Mouse (Mus musculus) left cerebral cortex, adult 2 months (tissue): ENCODE measurements at regions not wholly inside any gene's neighbourhood (a gene's known extent, or its start where the extent isn't known, plus 50 kb on each side); places are given as distances from the start of the nearest gene placed in this dataset.

ENCODE experiments used
- DNase-seq, 2 experiments: peaks; one replicate each; pipeline ENCODE4 v3.0.0; 2021 to 2022; ENCODE audit warnings: low spot score in 2 of 2, mixed read lengths in 1 of 2; ENCODE audit errors: extremely low spot score in 1 of 2
- H3K27ac ChIP-seq: fragments of 200-600 bp; 2 replicates; pipeline ENCODE4 v1.8.1; 2022
- H3K4me3 ChIP-seq: fragments of 200-600 bp; 2 replicates; pipeline ENCODE4 v1.8.1; 2022
- CTCF ChIP-seq: fragments of 200-600 bp; IDR thresholded peaks from 2 replicates; pipeline ENCODE4 v1.8.1; 2022; ENCODE audit warnings: antibody characterized with exemption, mild to moderate bottlenecking, moderate library complexity
- intact Hi-C: fragments of 180-260 bp; cut with DNase I; formaldehyde crosslinking; loops from one replicate; pipeline ENCODE4 v1.15.1; 2025

DNA sequence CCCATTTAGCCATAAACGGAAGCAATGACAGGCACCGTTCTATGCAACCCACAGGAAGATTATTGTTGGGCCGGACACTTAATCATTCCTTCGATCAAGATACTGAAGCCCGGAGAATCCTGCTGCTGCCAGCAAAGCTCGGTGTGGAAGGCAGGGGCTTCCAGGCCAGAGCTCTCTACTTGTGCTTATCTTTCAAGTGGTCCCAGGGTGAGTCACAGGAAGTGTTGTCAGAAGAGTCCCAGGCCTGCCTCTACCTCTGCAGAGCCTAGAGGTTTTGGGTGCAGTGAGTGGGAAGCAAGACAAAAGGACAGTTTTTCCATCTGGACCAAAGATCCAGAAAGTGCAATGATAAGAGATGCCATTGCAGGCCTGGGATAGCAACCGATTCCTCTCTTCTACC is 231.6 kb upstream of the Mpped2 start:
- H3K27ac ChIP-seq: no peak overlapping the region
- intact Hi-C loops: no loop called here
- no peak for DNase-seq
- TF ChIP-seq CTCF: no peak
- no peak overlapping the region for H3K4me3 ChIP-seq

DNA sequence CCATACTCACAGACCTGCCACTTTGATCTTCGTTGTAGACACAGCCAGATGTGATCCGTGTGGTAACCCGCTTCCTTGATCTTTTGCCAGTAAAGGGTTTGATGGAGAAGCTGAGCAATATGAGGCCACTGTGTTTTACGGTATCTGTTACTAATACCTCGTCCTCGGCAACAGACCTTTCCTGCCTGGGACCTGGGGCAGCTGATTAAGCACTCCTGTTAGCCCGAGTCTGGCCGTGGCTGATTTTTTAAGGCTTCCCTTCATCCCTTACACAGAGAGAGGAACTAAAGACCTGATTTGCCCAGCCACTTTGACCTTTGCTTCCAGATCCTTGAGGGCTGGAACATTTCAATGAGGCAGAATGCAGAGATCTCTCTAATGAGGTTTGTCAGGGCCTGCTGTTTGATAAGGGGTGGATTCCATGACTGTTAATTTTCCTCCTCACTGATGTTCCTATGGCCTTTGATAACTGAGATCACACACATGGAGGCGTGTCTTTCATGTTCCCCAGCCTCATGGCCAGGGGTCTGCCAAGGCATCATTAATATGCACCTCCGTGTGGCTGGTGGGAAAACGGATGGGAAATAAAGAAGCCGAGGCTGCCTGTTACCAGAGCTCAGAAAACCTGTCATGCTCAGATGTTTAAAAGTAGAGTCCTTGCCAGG is 231.0 kb upstream of the Mpped2 start:
- intact Hi-C loops: no loop called here
- Histone ChIP-seq H3K4me3 (no peak overlapping the region), H3K27ac (no peak overlapping the region)
- DNase-seq: no peak
- no peak for TF ChIP-seq CTCF

DNA sequence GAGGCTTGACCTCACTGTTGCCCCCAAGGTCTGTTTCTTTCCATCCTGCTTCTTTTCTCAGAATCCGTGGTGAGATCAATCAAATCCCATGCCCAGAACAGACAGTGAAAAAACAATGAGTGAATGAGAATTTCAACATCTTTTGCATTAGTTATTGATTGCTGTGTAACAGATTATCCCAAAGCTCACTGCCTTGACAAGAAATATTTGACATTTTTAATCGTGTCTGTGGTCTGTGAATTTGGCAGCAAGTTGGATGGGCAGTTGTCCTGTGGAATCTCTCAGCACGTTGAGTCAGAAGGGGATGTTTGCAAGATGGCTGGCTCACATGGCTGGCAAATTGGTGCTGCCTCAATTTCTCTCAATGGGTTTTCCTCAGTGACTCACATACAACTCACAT is 228.0 kb upstream of the Mpped2 start:
- no peak for TF ChIP-seq CTCF
- intact Hi-C loops: no loop called here
- Histone ChIP-seq H3K27ac (no peak overlapping the region), H3K4me3 (no peak overlapping the region)
- DNase-seq: no peak

DNA sequence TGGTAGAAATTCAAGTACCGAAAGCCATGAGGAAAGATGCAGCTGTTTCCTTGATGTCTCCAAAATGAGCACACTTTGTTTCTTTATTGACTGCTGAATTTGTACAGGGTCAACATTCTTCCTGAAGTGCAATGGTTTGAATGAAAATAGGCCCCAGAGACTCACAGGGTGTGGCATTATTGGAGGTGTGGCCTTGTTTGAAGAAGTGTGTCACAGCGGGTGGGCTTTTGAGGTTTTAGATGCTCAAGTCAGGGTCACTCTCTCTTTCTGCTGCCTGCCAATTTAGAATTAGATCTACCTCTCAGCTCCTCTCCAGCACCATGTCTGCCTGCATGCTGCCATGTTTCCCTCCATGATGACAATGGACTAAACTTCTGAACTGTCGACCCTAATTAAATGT is 227.2 kb upstream of the Mpped2 start:
- TF ChIP-seq CTCF: no peak
- no peak overlapping the region for H3K27ac ChIP-seq
- no peak for DNase-seq
- no peak overlapping the region for H3K4me3 ChIP-seq
- intact Hi-C loops: no loop called here

DNA sequence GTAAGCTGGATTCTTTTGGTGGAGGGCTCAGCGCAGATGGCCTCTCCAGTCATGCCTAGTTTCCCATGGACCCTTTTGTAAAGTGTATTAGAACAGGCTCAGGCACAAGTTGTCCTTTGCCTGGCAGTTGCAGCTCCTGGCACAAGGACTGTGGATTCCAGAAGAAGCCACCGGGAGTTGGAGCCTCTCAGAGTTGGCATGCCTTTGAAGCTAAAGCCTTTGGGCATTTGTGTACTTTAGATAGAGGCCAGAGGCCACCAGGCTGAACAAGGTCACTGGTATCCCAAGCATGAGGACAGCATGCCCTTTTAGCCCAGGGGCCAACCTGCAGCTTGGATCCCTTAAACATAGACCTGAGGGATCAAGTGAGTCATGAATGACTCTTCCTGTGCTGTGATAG is 223.9 kb upstream of the Mpped2 start:
- Histone ChIP-seq H3K4me3 (no peak overlapping the region), H3K27ac (no peak overlapping the region)
- TF ChIP-seq CTCF: no peak
- no peak for DNase-seq
- intact Hi-C loops: no loop called here

DNA sequence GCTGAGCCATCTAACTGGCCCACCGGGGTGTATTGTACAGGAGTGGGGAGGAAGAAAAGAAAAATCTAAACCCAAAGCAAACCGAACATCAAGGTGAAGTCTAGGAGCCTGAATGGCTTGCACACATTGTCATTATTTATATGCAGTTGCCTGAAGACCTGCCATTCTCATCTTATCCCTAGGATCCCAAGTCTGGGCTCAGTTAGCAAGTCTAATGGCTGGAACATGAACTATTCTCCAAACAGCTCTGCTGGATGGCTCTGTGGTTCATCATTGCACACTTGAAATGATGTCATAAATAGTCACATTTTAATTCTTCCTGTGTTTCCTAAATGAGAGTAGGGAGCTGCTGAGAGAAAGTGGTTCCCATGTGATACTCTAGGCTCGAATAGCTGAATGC is 219.6 kb upstream of the Mpped2 start:
- intact Hi-C loops: no loop called here
- no peak for TF ChIP-seq CTCF
- no peak for DNase-seq
- Histone ChIP-seq H3K27ac (no peak overlapping the region), H3K4me3 (no peak overlapping the region)

DNA sequence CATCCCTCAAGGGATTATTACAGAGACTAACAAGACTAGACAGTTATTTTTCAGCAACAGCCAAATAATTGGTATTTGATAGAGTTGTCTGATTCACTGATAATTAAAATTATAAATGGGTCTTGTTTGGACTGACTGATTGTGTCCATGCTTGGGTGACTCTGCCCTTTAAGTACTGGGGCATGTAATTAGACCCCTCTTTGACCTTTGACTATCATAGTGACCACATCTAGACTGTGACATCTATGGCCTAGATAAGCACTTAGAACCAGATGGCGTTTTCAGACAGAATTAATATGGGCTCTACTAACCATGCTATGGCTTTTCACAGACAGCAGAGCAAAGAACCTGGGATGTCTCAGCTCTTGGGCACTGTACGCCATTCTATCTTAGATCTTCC is 215.1 kb upstream of the Mpped2 start:
- Histone ChIP-seq H3K4me3 (no peak overlapping the region), H3K27ac (no peak overlapping the region)
- no peak for DNase-seq
- TF ChIP-seq CTCF: no peak
- intact Hi-C loops: no loop called here

DNA sequence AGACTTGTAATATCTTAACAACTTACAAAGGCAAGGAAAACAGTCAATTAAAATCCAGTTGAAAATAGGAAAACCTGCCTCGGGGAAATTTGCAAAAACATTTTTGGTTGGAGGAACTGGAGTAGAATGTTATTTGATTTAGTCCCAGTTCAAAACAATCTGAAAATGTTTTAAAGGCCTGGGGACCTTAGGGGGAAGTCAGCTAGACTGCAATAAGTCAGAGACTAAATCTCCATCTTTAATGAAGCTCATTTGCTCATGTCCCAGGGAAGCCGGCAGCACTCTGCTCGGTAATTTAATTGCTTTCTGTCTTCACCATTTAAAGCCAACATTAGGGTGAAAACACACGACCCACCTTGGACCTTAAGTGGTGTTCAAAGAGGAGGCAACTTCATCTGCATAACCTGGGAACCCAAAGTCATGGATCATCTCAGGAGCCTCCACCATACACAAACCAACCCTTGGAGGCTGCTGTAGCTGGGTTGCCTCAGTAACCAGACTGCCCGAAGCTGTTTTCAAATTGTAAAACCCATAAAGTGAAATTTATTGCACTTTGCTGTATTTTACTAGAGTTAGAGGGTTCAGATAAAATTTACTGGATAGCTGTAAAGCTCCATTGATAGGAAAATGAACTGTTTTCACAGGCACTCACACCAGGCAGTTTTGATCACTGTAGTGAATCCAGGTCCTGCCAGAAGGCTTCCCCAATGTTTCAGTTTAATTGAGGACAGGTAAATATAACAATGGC is 205.6 kb upstream of the Mpped2 start:
- Histone ChIP-seq H3K4me3 (no peak overlapping the region), H3K27ac (no peak overlapping the region)
- no peak for TF ChIP-seq CTCF
- no peak for DNase-seq
- intact Hi-C loops: no loop called here

DNA sequence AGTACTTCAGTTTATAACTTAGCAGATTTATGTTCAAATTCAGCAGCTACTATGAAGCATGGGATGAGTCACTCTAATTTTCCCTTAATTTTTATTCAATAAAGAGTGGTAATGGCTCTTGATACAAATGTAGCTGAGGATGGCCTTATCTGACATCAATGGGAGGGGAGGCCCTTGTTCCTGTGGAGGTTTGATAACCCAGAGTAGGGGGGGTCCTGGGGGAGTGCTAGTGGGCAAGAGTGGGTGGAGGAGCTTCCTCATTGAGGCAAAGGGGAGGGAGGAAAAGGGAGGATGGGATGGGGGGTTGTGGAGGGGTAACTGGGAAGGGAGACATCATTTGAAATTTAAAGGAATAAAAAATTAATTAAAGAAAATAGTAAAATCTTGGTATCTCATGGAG is 194.3 kb upstream of the Mpped2 start:
- Histone ChIP-seq H3K4me3 (no peak overlapping the region), H3K27ac (no peak overlapping the region)
- intact Hi-C loops: no loop called here
- TF ChIP-seq CTCF: no peak
- no peak for DNase-seq

DNA sequence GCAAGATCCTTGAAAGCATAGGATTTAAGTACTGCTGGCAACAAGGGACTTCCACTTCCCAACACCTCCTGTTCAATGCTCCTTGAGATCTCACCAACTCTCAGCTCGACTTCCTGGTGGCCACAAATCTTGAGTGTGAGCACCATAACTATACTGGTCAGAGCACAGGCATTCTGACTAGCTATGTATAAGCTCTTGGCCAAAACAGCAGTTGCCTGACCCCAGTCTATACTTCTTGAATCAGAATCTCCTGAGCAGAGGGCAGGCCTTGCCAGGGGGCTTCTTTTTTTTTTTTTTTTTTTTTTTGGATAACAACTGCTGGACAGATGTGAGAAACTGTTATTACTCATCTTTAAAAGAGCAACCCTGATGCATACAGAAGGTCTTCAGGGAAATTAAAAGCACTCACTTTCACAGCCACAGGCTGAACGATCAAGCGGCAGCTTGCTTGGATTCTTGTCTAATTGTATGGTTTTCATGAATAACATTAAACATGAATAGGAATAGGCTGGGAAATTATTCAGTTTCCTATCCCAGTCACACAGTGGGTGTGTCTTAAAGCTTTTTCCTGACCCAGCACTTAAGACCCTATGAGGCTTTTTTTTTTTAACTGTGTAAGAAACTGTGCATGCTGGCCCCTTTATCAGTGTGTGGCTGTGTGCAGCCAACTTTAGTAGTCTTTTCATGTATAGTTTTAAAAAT is 193.7 kb upstream of the Mpped2 start:
- no peak for DNase-seq
- intact Hi-C loops: no loop called here
- no peak for TF ChIP-seq CTCF
- no peak overlapping the region for H3K27ac ChIP-seq
- no peak overlapping the region for H3K4me3 ChIP-seq

DNA sequence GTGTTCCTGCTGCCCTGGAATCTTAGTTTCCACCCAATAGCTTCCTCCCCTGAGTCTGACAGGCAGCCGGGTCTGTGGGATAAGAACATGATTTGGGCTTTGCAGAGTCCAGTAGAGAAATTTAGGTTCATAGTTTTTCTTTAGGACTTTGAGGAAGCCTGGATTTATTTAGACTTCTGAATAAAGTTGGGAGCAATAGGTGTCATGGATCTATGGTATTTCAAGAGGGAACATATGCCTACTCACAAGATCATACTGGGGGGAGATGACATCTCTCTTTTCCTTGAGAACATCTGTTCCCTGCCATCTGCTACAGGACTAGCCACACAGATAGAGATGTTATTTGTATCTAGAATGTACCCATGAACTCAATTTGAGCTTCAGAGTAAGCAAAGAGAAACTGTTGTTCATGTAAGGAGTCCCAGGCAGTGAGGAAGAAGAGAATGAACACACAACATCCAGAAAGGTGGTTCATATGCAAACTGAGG is 188.1 kb upstream of the Mpped2 start:
- H3K27ac ChIP-seq: no peak overlapping the region; the same call in 1 of the 2 replicates
- TF ChIP-seq CTCF: no peak
- DNase-seq: no peak
- H3K4me3 ChIP-seq: no peak overlapping the region
- intact Hi-C loops: no loop called here

DNA sequence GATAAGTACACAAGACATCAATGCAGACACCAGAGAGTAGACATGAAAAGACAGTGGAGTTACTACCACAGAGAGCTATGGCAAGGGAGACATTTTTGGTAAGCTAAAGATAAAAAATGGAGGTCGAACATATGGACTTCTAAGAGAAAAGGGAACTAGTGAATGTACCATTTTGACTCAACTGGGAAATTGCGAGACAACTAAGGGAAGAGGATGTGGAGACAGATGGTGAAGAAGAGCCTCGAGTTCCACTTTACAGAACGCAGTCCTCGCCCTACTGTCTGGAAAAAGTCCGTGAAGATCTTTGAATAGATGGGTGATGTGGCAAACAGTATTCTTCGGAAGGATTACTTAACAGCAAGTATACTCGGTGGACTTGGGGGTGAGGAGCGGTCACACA is 181.2 kb upstream of the Mpped2 start:
- no peak overlapping the region for H3K4me3 ChIP-seq
- H3K27ac ChIP-seq: no peak overlapping the region; the same call in 1 of the 2 replicates
- DNase-seq: no peak
- no peak for TF ChIP-seq CTCF
- intact Hi-C loops: no loop called here
